Mouse (Mus musculus): ENCODE data around the gene Txndc11. TPM values are rescaled to one million over a fixed set of nuclear protein-coding genes. Genes with fewer than 3 reads are reported as not detected.
A peak's percentile ranks its signal among the peaks of the same experiment; 100 is the strongest.

The Txndc11 gene
- polyA plus RNA-seq, 1 experiment from 2014 or later: 33.4 TPM

DNA sequence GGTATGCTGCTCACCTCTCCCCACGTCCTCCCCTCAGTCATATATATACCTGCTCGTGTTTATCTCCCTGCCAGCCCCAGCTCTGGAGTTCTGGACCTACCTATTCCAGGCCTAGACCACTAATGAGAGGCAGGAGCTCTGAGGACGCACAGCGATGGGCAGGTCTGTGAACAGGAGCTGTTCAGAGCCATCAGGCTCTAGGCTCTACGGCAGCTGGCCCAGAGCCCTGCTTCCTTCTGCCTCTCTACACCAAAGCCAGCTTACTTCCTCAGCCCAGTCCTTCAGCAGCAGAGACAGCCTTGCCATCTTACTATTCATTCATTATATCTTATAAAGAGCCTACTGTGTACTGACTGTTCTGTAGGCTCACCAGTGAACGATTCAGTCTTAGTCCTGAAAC is 69.7 kb downstream of the Txndc11 start:
- Histone ChIP-seq H3K4me2 (replicated peaks; ENCODE audit: low read depth, low read length) (no peak overlapping the region), H3K9me3 (ENCODE audit: control insufficient read depth, low read length) (no peaks in the 10 kb centered on the region), H3K36me3 (ENCODE audit: control insufficient read depth, insufficient read depth, low read length) (no peaks in the 10 kb centered on the region), H3K27ac (ENCODE audit: low read depth, low read length) (no peak overlapping the region), H3K4me1 (replicated peaks; ENCODE audit: control insufficient read depth, insufficient read depth, low read length) (peaks cover 12% of the 10 kb centered on the region), H3K27me3 (ENCODE audit: control insufficient read depth, insufficient read depth, low read length) (no peaks in the 10 kb centered on the region), H3K9ac (ENCODE audit: low read depth, low read length) (no peak overlapping the region), H3K4me3 (ENCODE audit: low read depth, low read length) (no peak overlapping the region)
- no peak for ATAC-seq (ENCODE audit: low FRiP score)
- 90% methylated on average over 6 of the region's 6 CpGs for WGBS
- DNase-seq (ENCODE audit: low spot score): no peak

DNA sequence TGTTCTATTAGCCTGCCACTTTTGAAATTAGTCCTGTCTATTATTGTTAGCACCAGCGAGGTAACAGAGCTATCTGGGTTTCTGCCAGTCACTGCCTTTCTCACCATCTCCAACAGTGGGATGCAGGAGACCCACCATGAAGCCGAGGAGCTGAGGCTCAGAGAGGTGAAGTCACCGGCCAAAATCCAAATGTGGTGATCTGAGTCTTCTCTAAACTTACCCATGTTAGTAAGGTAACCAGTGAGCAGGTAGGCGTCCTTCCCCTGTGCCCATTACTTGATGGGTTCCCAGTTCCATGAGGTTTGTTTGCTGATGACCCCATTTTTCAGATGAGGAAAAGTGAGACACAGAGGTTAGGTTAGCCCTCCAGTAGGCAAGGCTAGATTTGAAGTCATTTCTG is 70.1 kb downstream of the Txndc11 start:
- Histone ChIP-seq H3K27ac (ENCODE audit: low read depth, low read length) (no peak overlapping the region), H3K9me3 (ENCODE audit: control insufficient read depth, low read length) (no peaks in the 10 kb centered on the region), H3K4me1 (replicated peaks; ENCODE audit: control insufficient read depth, insufficient read depth, low read length) (peaks cover 10% of the 10 kb centered on the region), H3K4me3 (ENCODE audit: low read depth, low read length) (no peak overlapping the region), H3K27me3 (ENCODE audit: control insufficient read depth, insufficient read depth, low read length) (no peaks in the 10 kb centered on the region), H3K4me2 (replicated peaks; ENCODE audit: low read depth, low read length) (no peak overlapping the region), H3K9ac (ENCODE audit: low read depth, low read length) (no peak overlapping the region), H3K36me3 (ENCODE audit: control insufficient read depth, insufficient read depth, low read length) (no peaks in the 10 kb centered on the region)
- ATAC-seq (ENCODE audit: low FRiP score) (no peak), DNase-seq (ENCODE audit: low spot score) (no peak)
- 95% methylated on average over 4 of the region's 4 CpGs for whole genome bisulfite sequencing

DNA sequence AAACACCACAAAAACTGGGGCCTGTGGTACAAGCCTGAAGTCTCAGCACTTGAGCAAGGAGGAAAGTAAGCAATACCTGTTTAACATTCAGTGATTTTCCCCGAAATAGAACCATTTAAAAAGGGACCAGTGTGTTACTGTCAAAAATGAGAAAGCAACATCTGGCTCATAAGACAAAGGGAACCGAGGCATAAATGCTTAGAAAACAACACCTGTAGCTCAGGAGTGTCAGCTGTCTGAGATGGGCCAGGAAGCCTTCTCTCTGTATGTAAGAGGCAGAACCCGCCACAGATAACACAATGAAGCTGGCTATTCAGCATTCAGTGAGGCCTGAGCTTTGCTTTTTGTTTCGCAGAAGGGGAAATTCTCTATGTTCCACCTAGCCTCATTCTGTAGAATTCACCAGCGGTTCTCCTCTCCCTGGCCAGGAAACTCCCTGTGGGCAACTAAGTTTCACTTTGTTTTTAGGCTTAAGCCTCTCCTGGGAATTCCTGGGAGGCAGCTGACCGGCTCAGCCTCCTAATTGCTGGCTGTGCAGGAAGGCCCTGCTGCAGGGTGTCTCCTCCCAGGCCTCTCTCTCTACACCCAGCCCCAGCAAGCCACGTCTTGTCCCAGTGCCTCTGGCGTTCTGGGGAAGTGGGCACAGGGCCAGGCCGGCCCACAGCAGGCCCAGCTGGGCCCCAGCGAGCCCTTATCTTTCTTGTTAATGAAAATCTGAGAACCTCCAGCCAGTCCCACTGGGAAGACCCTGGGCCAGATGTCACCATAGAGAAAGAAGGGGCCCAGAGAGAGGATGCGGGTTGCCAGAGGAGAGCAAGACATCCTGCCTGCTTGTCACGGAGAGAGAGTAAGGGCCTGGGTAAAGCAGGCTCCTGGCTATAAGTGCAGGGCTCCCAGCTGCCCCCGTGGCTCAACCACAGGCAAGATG is 71.4 kb downstream of the Txndc11 start:
- WGBS: 26% methylated on average over 13 of the region's 13 CpGs
- Histone ChIP-seq H3K27ac (ENCODE audit: low read depth, low read length) (peak overlapping the region; percentile 71), H3K4me3 (ENCODE audit: low read depth, low read length) (no peak overlapping the region), H3K9me3 (ENCODE audit: control insufficient read depth, low read length) (no peaks in the 10 kb centered on the region), H3K4me1 (replicated peaks; ENCODE audit: control insufficient read depth, insufficient read depth, low read length) (peaks cover 6% of the 10 kb centered on the region), H3K4me2 (replicated peaks; ENCODE audit: low read depth, low read length) (peak overlapping the region; percentile 11; the same call in 1 of the 2 replicates), H3K36me3 (ENCODE audit: control insufficient read depth, insufficient read depth, low read length) (no peaks in the 10 kb centered on the region), H3K27me3 (ENCODE audit: control insufficient read depth, insufficient read depth, low read length) (no peaks in the 10 kb centered on the region), H3K9ac (ENCODE audit: low read depth, low read length) (peak overlapping the region; percentile 15; the same call in 1 of the 2 replicates)
- ATAC-seq (ENCODE audit: low FRiP score): peak; percentile 21; the same call in 1 of the 2 replicates
- peak; percentile 62 for DNase-seq (ENCODE audit: low spot score)

DNA sequence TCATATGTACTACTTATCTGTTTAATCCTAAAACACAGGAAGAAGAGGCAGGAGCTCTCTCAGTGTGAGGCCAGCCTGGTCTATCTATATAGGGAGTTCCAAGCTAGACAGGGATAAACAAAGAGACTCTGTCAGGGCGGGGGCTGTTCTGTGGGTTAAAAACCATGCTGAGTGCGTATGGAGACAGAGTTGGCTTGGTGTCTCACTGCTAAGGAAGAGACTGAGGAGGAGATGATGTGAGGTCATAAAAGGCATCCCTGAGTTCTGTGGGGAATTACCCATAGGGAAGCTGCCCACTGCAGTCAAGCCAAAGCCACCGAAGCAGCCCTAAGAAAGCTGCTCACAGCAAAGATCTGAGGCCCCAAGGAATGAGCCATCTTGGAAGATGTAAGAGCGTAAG is 73.8 kb downstream of the Txndc11 start, which contains the start of gene Snn:
Gene Snn, plus strand, starts transcription at position 301 of the 400 bp plus-strand sequence.
- ATAC-seq (ENCODE audit: low FRiP score): no peak
- no peaks in the 10 kb centered on the region for H3K36me3 ChIP-seq (ENCODE audit: control insufficient read depth, insufficient read depth, low read length)
- H3K4me1 ChIP-seq (replicated peaks; ENCODE audit: control insufficient read depth, insufficient read depth, low read length): 0 out of 2 replicates have a peak, but pooled peaks cover 4% of the 10 kb centered on the region
- 88% methylated on average over 4 of the region's 4 CpGs for whole genome bisulfite sequencing
- H3K27me3 ChIP-seq (ENCODE audit: control insufficient read depth, insufficient read depth, low read length): no peaks in the 10 kb centered on the region
- no peak within 1 kb of the TSS for H3K27ac ChIP-seq (ENCODE audit: low read depth, low read length)
- H3K4me2 ChIP-seq (replicated peaks; ENCODE audit: low read depth, low read length): no peak within 1 kb of the TSS
- no peak within 1 kb of the TSS for H3K4me3 ChIP-seq (ENCODE audit: low read depth, low read length)
- no peak within 1 kb of the TSS for H3K9ac ChIP-seq (ENCODE audit: low read depth, low read length)
- DNase-seq (ENCODE audit: low spot score): no peak
- H3K9me3 ChIP-seq (ENCODE audit: control insufficient read depth, low read length): no peaks in the 10 kb centered on the region

DNA sequence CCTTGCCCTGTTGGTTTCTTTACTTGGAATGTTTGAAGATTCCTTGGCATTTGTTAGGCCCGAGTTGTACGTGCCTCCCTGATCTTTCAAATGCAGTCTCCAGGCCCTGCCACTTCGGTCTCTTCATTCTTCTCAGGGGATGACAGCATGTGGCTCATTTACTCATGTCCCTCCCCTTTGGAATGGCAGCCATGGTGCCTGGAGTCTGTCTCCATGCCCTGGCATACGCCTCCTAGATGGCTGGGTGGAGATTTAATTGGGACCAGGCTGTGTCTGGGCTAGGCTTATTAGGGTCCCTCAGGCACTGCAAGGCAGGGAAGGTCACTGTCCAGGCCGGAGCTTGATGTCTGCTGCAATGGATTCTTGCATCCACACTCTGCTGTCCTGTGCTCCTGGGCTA is 78.5 kb downstream of the Txndc11 start:
- DNase-seq (ENCODE audit: low spot score) (no peak), ATAC-seq (ENCODE audit: low FRiP score) (no peak)
- 82% methylated on average over 5 of the region's 5 CpGs for WGBS
- no peak overlapping the region for H3K4me3 ChIP-seq (ENCODE audit: low read depth, low read length)
- no peaks in the 10 kb centered on the region for H3K4me1 ChIP-seq (replicated peaks; ENCODE audit: control insufficient read depth, insufficient read depth, low read length)
- no peaks in the 10 kb centered on the region for H3K9me3 ChIP-seq (ENCODE audit: control insufficient read depth, low read length)
- no peaks in the 10 kb centered on the region for H3K36me3 ChIP-seq (ENCODE audit: control insufficient read depth, insufficient read depth, low read length)
- H3K9ac ChIP-seq (ENCODE audit: low read depth, low read length): no peak overlapping the region
- H3K27me3 ChIP-seq (ENCODE audit: control insufficient read depth, insufficient read depth, low read length): no peaks in the 10 kb centered on the region
- H3K27ac ChIP-seq (ENCODE audit: low read depth, low read length): no peak overlapping the region
- H3K4me2 ChIP-seq (replicated peaks; ENCODE audit: low read depth, low read length): no peak overlapping the region

DNA sequence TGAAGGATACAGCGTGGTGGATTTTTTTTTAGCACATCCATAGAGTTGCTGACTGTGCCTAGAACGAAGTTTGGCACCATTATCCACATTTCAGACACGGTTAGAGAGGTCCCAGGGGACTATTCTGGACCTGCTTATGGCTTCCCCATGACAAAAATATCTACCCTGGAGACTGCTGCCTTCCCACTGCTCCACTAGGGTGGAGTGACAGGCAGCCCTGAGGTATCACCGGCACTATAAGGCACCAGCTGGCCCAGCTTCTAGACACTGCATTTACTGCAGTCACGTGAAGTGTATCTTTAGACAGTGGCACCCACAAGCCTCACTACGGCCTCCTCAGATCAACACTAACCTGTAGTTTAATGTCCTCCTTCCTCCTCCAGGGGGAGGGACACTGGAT is 79.6 kb downstream of the Txndc11 start:
- no peak overlapping the region for H3K9ac ChIP-seq (ENCODE audit: low read depth, low read length)
- no peak for DNase-seq (ENCODE audit: low spot score)
- no peak overlapping the region for H3K4me2 ChIP-seq (replicated peaks; ENCODE audit: low read depth, low read length)
- H3K4me1 ChIP-seq (replicated peaks; ENCODE audit: control insufficient read depth, insufficient read depth, low read length): no peaks in the 10 kb centered on the region
- no peaks in the 10 kb centered on the region for H3K36me3 ChIP-seq (ENCODE audit: control insufficient read depth, insufficient read depth, low read length)
- no peaks in the 10 kb centered on the region for H3K9me3 ChIP-seq (ENCODE audit: control insufficient read depth, low read length)
- no peak overlapping the region for H3K4me3 ChIP-seq (ENCODE audit: low read depth, low read length)
- 86% methylated on average over 6 of the region's 6 CpGs for WGBS
- no peak overlapping the region for H3K27ac ChIP-seq (ENCODE audit: low read depth, low read length)
- ATAC-seq (ENCODE audit: low FRiP score): no peak
- H3K27me3 ChIP-seq (ENCODE audit: control insufficient read depth, insufficient read depth, low read length): no peaks in the 10 kb centered on the region

DNA sequence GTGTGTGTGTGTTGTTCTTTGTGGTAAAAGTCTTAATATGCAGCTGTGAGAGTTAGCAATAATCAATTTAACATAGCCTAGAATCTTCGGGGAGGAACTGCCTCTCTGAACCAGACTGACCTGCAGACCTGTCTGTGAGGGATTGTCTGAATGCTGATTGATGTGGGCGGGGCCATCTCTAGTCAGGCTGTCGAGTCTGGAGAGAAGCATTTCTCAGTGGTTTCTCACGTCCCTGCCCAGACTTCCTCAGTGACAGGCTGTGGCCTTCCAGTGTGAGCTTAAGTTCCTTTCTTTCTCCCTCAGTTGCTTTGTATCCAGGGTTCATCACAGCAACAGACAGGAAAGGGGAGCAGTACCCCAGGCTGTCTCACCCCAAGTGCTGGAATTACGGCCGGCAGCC is 80.0 kb downstream of the Txndc11 start:
- Histone ChIP-seq H3K9ac (ENCODE audit: low read depth, low read length) (no peak overlapping the region), H3K4me2 (replicated peaks; ENCODE audit: low read depth, low read length) (no peak overlapping the region), H3K36me3 (ENCODE audit: control insufficient read depth, insufficient read depth, low read length) (no peaks in the 10 kb centered on the region), H3K4me3 (ENCODE audit: low read depth, low read length) (no peak overlapping the region), H3K4me1 (replicated peaks; ENCODE audit: control insufficient read depth, insufficient read depth, low read length) (no peaks in the 10 kb centered on the region), H3K27ac (ENCODE audit: low read depth, low read length) (no peak overlapping the region), H3K27me3 (ENCODE audit: control insufficient read depth, insufficient read depth, low read length) (no peaks in the 10 kb centered on the region), H3K9me3 (ENCODE audit: control insufficient read depth, low read length) (no peaks in the 10 kb centered on the region)
- ATAC-seq (ENCODE audit: low FRiP score): no peak
- 71% methylated on average over 6 of the region's 6 CpGs for WGBS
- DNase-seq (ENCODE audit: low spot score): no peak

DNA sequence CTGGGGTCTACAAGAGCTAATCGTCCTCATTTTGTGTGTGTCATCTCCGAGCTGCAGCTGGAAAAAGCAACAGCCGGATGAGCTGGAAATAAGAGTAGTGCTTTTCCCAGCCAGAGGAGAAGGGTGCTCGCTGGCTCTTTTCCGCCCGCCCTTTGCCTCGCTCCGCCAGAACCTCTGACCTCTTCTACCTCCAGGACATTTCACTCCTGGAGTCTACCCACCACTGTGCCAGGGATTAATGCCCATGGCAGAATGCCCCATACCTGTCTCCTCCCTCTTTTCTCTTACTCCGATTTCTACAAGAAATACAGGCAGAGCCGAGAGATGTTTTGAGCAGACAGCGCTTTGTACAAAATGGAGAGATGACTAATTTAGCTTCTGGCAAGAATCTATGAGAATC is 83.3 kb downstream of the Txndc11 start:
- 94% methylated on average over 11 of the region's 11 CpGs for WGBS
- Histone ChIP-seq H3K36me3 (ENCODE audit: control insufficient read depth, insufficient read depth, low read length) (no peaks in the 10 kb centered on the region), H3K4me1 (replicated peaks; ENCODE audit: control insufficient read depth, insufficient read depth, low read length) (no peaks in the 10 kb centered on the region)

DNA sequence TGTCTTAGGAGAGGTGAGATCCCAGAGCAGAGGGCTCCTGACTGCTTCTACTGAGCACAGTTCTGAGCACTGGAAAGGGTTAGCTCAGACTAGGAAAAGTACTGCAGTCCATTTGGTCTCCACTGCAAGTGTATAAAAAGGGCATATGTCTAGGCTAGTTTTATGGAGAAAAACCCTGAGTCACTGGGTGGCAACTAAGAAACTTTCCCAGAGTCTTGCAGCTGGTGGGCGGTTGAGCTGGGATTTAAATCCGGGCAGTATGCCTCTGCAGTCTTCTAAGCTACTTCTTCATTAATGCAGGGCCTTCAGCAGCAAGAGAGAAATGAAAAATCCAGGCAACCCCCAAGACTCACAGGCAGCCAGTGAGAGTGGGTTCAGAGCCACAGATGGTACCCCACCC is 84.2 kb downstream of the Txndc11 start:
- no peak overlapping the region for H3K4me3 ChIP-seq (ENCODE audit: low read depth, low read length)
- no peak for ATAC-seq (ENCODE audit: low FRiP score)
- H3K9me3 ChIP-seq (ENCODE audit: control insufficient read depth, low read length): no peaks in the 10 kb centered on the region
- no peak overlapping the region for H3K9ac ChIP-seq (ENCODE audit: low read depth, low read length)
- WGBS: 86% methylated on average over 2 of the region's 2 CpGs
- H3K27ac ChIP-seq (ENCODE audit: low read depth, low read length): no peak overlapping the region
- H3K4me1 ChIP-seq (replicated peaks; ENCODE audit: control insufficient read depth, insufficient read depth, low read length): no peaks in the 10 kb centered on the region
- no peak overlapping the region for H3K4me2 ChIP-seq (replicated peaks; ENCODE audit: low read depth, low read length)
- H3K36me3 ChIP-seq (ENCODE audit: control insufficient read depth, insufficient read depth, low read length): no peaks in the 10 kb centered on the region
- DNase-seq (ENCODE audit: low spot score): no peak
- H3K27me3 ChIP-seq (ENCODE audit: control insufficient read depth, insufficient read depth, low read length): no peaks in the 10 kb centered on the region

More for the DNA sequence above, 83.3 kb downstream of the Txndc11 start:
- no peak for DNase-seq (ENCODE audit: low spot score)
- no peak overlapping the region for H3K27ac ChIP-seq (ENCODE audit: low read depth, low read length)
- no peak for ATAC-seq (ENCODE audit: low FRiP score)
- no peaks in the 10 kb centered on the region for H3K27me3 ChIP-seq (ENCODE audit: control insufficient read depth, insufficient read depth, low read length)
- H3K9me3 ChIP-seq (ENCODE audit: control insufficient read depth, low read length): no peaks in the 10 kb centered on the region
- H3K9ac ChIP-seq (ENCODE audit: low read depth, low read length): no peak overlapping the region
- no peak overlapping the region for H3K4me2 ChIP-seq (replicated peaks; ENCODE audit: low read depth, low read length)
- H3K4me3 ChIP-seq (ENCODE audit: low read depth, low read length): no peak overlapping the region
